Mouse (Mus musculus): ENCODE data around the gene Ncoa7. TPM values are rescaled to one million over a fixed set of nuclear protein-coding genes. Genes with fewer than 3 reads are reported as not detected.

The Ncoa7 gene
- total RNA-seq, 2 experiments from 2014 or later, result 16.0 to 23.0 TPM

DNA sequence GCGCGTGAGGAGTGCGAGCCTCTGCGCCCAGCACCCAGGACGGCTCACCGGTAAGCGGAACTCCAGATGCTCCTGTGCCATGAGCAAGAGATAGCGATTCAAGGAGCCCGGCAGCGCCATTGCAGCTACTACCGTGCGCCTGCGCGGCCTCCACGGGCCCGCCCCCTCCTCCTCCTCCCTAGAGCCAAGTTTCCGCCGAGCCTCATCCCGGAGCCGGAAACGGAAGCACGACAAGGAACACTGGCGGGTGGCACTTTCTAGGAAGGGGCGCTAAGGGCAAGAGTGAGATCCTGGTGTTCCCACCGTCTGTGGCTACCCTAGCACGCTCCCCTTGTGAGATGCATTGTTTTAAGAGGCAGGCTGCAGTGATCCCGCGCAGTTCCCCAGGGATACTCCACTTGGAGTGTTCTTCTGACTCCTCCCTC, 202.6 kb downstream of the Ncoa7 start, which contains the start of gene Trmt11:
Gene Trmt11 (minus strand): TSS at position 208 of the 425 bp plus-strand sequence.
- ATAC-seq (replicated peaks; ENCODE audit: poor library complexity), result peak; percentile 93

DNA sequence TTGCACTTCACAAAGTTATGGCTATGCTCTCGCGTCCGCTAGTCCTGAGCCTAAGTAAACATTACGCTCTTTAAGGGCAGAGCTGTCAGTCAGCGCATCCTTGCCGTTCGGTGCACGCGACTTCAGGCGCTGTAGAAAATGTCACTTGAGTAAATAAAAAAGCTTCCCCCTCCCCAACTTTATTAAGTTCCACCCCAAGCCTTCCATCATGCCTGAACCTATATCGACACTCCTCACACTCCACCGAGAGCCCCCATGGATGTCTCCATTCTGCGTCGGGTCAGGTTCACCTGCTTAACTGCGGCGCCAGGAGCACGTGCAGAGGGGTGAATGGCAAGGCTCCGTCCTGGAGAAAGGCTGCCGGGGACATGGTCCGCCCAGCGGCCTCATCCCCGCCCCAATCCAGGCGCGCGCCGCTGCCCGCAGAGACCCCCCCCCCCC, 203.0 kb downstream of the Ncoa7 start:
- peak; percentile 63 for ATAC-seq (replicated peaks; ENCODE audit: poor library complexity)

DNA sequence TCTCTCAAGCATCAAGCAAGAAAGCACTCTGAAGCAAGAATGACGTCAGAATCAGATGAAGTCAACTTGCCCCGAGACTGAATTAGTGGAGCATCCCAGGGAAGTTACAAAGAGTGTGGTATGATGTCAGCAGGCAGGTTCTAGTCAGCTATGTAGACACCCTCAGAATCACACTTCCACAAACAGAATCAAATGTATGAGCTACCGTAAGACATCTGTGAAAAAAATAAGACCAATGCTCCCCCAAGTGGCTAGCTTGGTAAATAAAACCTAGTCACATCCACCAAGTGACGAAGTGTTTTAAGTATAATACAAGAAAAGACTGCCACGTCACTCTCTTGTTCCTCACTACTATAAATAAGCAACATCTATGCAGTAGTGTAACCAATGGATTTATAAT, 216.1 kb downstream of the Ncoa7 start:
- ATAC-seq (replicated peaks; ENCODE audit: poor library complexity), result peak; percentile 83

DNA sequence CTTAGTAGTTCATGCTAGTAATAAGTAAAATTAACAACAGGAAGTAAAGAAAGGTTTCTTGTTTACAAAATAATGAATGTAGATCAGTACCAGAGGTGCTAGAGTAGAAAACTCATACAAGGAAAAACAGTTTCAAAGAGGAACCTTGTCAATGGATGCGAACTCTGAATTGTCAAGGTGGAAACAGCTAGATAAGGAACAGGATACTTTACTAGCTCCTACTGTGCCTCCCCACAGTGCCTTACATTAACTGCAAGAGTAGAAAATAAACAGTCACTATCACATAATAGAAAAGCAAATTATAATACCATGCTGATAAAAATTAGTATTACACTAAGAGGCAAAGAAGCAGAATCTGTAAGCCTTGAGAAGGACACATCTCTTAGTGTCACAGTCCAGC, 217.4 kb downstream of the Ncoa7 start:
- ATAC-seq (replicated peaks; ENCODE audit: poor library complexity), result no peak

Other genes starting within 250 kb of the Ncoa7 start
- 27.5 and 28.3 TPM in 2 replicates for gene Trmt11, start 202.6 kb downstream of the Ncoa7 start, total RNA-seq (2015)
- 23.3 and 29.7 TPM in 2 replicates for gene Trmt11, start 202.6 kb downstream of the Ncoa7 start, total RNA-seq (2017)
- 13.7 and 16.6 TPM in 2 replicates for gene Hint3, start 173.7 kb downstream of the Ncoa7 start, total RNA-seq (2015)
- 5.7 and 9.8 TPM in 2 replicates for gene Hint3, start 173.7 kb downstream of the Ncoa7 start, total RNA-seq (2017)
- gene Hey2, start 39.5 kb upstream of the Ncoa7 start, total RNA-seq (2015), result 0.12 TPM in 1 of 2 replicates, not detected in the other
- 0.21 TPM in 1 of 2 replicates, not detected in the other for gene Hey2, start 39.5 kb upstream of the Ncoa7 start, total RNA-seq (2017)

All from megakaryocyte progenitor cell, adult 5-6 weeks (primary cell).